Mouse (Mus musculus): ENCODE measurements around the gene Itpkb. TPM values are rescaled to one million over a fixed set of nuclear protein-coding genes. Genes with fewer than 3 reads are reported as not detected.

Itpkb gene
- polyA plus RNA-seq (2015; fragmentation: Nextera tagmentation; extraction: Ambion mirVana): 8.3 and 9.6 TPM in 2 replicates

DNA sequence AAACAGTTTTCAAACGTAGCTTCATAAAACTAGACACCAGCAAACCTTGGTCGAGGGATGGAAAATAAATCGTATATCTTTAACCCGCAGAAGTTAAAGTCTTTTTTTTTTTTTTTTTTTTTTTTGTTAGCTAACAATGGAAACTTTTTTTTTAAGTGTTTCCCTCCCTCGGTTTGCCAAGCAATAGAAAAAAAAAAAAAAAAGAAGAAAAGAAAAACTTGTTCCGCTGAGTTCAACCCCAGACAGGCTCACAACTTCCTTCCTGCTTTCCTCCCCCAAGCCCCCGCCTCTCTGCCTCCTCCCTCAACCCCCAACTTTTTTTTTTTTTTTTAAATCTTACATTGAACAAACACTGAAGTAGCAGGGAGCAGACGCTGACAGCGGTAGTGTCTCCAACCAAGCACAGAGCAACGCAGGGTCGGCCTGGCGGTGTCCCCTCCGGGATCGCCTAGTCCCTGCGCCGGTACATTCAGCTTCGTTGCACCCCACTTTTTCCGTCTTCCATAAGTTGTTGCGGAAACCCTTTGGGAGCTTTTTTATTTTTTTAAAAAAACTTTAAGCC, at the start of gene Itpkb:
TSS of gene Itpkb (plus strand) at position 341 of the 562 bp plus-strand sequence.
- Histone ChIP-seq H3K27me3 (ENCODE audit: insufficient read depth, low read length) (no peaks in the 10 kb centered on the region), H3K4me2 (replicated peaks; ENCODE audit: low read depth, low read length) (peak within 1 kb of the TSS; percentile 91), H3K9ac (replicated peaks; ENCODE audit: low read length) (peak within 1 kb of the TSS; percentile 87), H3K27ac (ENCODE audit: low read length) (peak within 1 kb of the TSS; percentile 95), H3K36me3 (ENCODE audit: insufficient read depth, low read length) (peaks cover 4% of the 10 kb centered on the region; the same call in 1 of the 2 replicates), H3K4me1 (ENCODE audit: insufficient read depth, low read length) (peaks cover 52% of the 10 kb centered on the region), H3K9me3 (ENCODE audit: low read length) (no peaks in the 10 kb centered on the region), H3K4me3 (ENCODE audit: low read length) (peak within 1 kb of the TSS; percentile 79)
- peak; percentile 58 for ATAC-seq (ENCODE audit: low FRiP score, low TSS enrichment)
- WGBS: under 1% methylated on average over 19 of the region's 19 CpGs

DNA sequence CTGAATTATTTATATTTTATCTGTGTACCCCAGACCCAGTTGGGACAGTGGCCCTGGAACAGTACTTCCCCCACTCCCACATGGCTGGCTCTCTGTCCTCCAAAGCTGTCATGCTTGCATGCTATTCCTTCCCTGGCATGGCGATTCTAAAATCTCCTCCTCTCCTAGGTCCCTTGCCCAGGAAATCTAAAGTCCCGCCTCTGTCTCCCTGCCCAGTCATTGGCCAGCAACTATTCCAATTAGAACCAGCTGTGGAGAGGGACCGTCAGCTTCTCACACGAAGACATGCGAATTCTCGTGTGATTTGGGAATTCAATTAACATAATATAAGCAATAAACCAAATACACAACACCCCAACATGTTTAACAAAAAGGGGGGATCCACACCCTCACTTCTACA, 47.7 kb upstream of the Itpkb start:
- no peak for ATAC-seq (ENCODE audit: low FRiP score, low TSS enrichment)
- Histone ChIP-seq H3K4me2 (replicated peaks; ENCODE audit: low read depth, low read length) (no peak overlapping the region), H3K27me3 (ENCODE audit: insufficient read depth, low read length) (no peaks in the 10 kb centered on the region), H3K4me3 (ENCODE audit: low read length) (no peak overlapping the region), H3K9ac (replicated peaks; ENCODE audit: low read length) (no peak overlapping the region), H3K9me3 (ENCODE audit: low read length) (no peaks in the 10 kb centered on the region; the same call in 1 of the 2 replicates), H3K4me1 (ENCODE audit: insufficient read depth, low read length) (peaks cover 31% of the 10 kb centered on the region), H3K27ac (ENCODE audit: low read length) (no peak overlapping the region), H3K36me3 (ENCODE audit: insufficient read depth, low read length) (no peaks in the 10 kb centered on the region)
- 67% methylated on average over 6 of the region's 6 CpGs for WGBS

DNA sequence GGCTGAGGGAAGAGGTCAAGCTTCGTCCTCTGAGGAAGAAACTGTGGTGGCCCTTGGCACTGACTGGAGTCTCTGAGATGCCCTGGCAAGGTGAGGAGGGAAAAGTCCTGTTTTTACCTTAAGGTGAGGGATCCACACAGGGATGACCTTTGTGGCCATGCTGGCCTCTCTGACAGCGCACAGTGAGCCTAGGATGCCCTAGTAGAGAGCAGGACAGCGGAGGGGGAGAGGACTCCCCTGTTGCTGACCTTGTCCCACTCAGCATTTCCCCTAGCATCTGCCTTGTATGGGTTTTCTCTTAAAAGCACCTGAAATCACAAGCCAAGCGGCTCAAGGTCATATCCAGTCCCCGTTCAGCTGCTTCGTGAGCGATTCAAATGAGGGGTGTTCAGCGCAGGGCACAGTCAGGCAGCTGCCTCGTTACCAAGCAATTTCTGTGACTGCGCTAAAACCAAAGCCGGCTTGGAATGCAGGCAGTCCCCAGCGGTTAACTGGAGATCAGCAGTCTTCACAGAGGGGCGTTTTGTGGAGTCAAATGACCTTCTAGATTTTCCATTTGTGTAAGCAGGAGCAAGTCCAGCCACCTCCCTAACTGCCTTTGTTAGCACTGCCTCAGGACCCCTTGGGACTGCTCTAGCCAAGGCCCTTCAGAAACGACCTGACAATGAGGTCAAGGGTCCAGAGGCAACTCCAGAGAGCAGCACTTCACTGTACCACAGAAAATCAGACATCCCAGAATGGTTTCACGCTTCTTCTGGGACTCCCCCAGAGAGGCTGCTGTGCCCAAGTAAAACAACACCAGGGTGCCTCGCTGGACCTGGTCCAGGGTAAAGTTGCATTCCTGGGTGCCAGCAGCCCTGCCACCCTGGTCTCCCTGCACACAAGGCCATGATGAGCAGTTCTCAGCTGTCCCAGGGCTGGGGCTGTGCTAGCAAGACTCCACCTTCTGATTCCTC, 46.2 kb upstream of the Itpkb start:
- Histone ChIP-seq H3K27me3 (ENCODE audit: insufficient read depth, low read length) (no peaks in the 10 kb centered on the region), H3K4me2 (replicated peaks; ENCODE audit: low read depth, low read length) (no peak overlapping the region; the same call in 1 of the 2 replicates), H3K27ac (ENCODE audit: low read length) (0 out of 2 replicates have a peak overlapping the region, but pooled peaks have one; percentile 4), H3K36me3 (ENCODE audit: insufficient read depth, low read length) (no peaks in the 10 kb centered on the region), H3K4me3 (ENCODE audit: low read length) (no peak overlapping the region), H3K4me1 (ENCODE audit: insufficient read depth, low read length) (peaks cover 32% of the 10 kb centered on the region), H3K9ac (replicated peaks; ENCODE audit: low read length) (peak overlapping the region; percentile 29; the same call in 1 of the 2 replicates), H3K9me3 (ENCODE audit: low read length) (no peaks in the 10 kb centered on the region; the same call in 1 of the 2 replicates)
- peak; percentile 52 for ATAC-seq (ENCODE audit: low FRiP score, low TSS enrichment)
- WGBS: 28% methylated on average over 16 of the region's 16 CpGs

DNA sequence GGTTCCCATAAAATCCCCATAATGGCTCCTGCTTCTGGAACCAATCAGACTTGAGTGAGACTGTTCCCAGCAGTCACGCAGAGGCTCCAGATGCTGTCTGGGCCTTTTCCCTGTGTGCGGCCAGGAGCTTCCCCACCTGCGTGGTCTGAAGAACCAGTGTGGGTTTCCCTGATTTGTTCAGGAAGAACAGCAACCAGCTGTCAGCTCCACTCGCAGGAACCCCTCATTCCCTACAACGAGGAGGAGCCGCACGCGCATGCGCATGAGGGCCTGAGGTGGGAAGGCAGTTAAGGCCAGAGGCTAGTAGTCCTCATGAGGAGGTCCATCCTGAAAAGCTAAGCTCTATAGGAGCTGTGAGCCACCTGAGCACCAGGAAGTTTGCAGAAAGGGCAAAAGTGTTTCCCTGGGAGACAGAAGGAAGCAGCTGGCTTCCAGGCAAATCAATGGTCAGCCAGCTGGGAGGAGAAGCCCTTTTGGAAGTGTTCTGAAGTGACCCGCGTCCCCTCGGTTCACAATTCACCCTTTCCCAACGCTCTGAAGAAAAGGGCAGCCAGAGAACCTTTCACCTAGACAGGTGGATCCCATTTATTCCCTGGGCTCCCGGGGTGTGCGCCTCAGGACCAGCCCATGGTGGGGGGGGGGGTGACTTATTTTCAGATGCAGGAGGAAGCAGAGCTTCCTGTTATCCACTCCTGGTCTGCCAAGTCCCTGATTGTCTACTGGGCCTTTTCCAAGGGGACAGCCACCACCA, 44.0 kb upstream of the Itpkb start:
- H3K27me3 ChIP-seq (ENCODE audit: insufficient read depth, low read length): no peaks in the 10 kb centered on the region
- no peak for ATAC-seq (ENCODE audit: low FRiP score, low TSS enrichment)
- H3K4me1 ChIP-seq (ENCODE audit: insufficient read depth, low read length): peaks cover 30% of the 10 kb centered on the region
- no peaks in the 10 kb centered on the region for H3K36me3 ChIP-seq (ENCODE audit: insufficient read depth, low read length)
- no peak overlapping the region for H3K4me3 ChIP-seq (ENCODE audit: low read length)
- H3K9me3 ChIP-seq (ENCODE audit: low read length): no peaks in the 10 kb centered on the region; the same call in 1 of the 2 replicates
- H3K9ac ChIP-seq (replicated peaks; ENCODE audit: low read length): no peak overlapping the region
- WGBS: 42% methylated on average over 15 of the region's 15 CpGs
- peak overlapping the region; percentile 74; the same call in 1 of the 2 replicates for H3K27ac ChIP-seq (ENCODE audit: low read length)
- no peak overlapping the region for H3K4me2 ChIP-seq (replicated peaks; ENCODE audit: low read depth, low read length)

DNA sequence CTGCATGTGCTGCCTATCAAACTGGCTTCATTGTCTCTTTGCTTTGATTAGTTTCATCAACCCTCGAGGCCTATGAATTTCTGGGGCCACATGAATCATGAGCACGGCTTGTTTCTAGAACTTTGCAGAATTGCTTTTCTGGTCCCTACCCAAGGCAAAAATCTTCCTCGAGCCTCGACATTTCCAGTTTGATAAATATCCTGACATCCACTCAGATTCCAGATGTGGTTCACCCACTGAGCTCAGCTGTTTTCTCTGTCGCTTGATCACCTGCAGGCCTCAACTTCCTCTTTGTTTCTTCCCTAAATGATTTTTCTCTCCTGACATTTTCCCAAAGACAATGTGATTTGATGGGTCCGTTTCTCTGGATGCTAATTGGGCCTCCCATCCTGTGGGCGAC, 42.1 kb upstream of the Itpkb start:
- H3K27ac ChIP-seq (ENCODE audit: low read length): no peak overlapping the region
- no peaks in the 10 kb centered on the region for H3K36me3 ChIP-seq (ENCODE audit: insufficient read depth, low read length)
- no peak overlapping the region for H3K4me3 ChIP-seq (ENCODE audit: low read length)
- H3K27me3 ChIP-seq (ENCODE audit: insufficient read depth, low read length): no peaks in the 10 kb centered on the region
- no peaks in the 10 kb centered on the region for H3K9me3 ChIP-seq (ENCODE audit: low read length)
- H3K4me2 ChIP-seq (replicated peaks; ENCODE audit: low read depth, low read length): no peak overlapping the region
- H3K9ac ChIP-seq (replicated peaks; ENCODE audit: low read length): no peak overlapping the region
- ATAC-seq (ENCODE audit: low FRiP score, low TSS enrichment): no peak
- 75% methylated on average over 7 of the region's 7 CpGs for WGBS
- H3K4me1 ChIP-seq (ENCODE audit: insufficient read depth, low read length): peaks cover 30% of the 10 kb centered on the region

DNA sequence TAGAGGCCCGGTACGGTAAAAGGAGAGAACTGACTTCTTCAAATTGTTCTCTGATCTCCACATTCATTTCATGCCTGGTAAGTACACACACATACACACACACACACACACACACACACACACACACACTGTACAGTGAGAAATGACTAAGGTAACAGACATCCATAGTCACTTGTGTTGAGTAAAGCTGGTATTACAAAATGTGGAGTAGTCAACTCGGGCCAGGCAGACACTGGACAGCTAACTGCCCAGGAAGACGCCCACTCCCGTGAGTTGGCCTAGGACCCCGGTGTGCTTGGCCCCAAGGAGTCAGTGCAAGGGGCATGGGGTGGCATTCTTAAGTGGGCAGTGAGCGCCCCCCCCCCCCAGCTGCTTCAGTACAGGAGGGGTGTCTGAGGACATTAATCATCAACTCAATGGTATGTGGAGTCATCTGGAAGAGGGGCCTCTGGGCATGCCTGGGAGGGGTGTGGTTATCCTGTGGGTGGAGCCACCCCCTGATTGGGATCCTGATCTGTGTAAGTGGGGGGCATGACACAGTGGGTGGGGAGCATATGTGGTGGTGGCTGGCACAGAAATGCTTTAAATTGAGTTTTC, 41.3 kb upstream of the Itpkb start:
- H3K27me3 ChIP-seq (ENCODE audit: insufficient read depth, low read length): no peaks in the 10 kb centered on the region
- 67% methylated on average over 7 of the region's 7 CpGs for WGBS
- H3K4me2 ChIP-seq (replicated peaks; ENCODE audit: low read depth, low read length): no peak overlapping the region; the same call in 1 of the 2 replicates
- no peak overlapping the region for H3K27ac ChIP-seq (ENCODE audit: low read length)
- H3K9me3 ChIP-seq (ENCODE audit: low read length): no peaks in the 10 kb centered on the region
- peaks cover 25% of the 10 kb centered on the region for H3K4me1 ChIP-seq (ENCODE audit: insufficient read depth, low read length)
- no peak overlapping the region for H3K4me3 ChIP-seq (ENCODE audit: low read length)
- peak; percentile 71 for ATAC-seq (ENCODE audit: low FRiP score, low TSS enrichment)
- no peak overlapping the region for H3K9ac ChIP-seq (replicated peaks; ENCODE audit: low read length)
- no peaks in the 10 kb centered on the region for H3K36me3 ChIP-seq (ENCODE audit: insufficient read depth, low read length)

DNA sequence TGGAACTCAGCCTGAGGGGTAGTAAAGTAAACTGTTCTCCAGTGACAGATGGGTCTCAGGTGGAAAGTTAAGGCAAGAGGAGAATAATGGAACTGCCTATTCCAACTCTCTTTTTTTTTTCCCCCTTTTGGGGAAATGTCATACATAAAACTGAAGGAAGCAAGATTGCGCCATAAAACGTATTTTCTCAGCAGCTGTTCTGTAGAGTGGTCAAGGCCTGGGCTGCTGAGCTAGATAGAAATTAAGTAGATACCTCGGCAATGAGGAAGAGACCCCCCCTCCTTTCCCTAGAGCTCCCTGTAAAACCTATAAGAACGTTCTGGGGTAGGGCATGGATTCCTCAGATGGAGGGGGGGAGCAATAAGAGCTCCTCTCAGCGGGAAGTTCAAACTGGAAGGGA, 40.5 kb upstream of the Itpkb start:
- H3K9ac ChIP-seq (replicated peaks; ENCODE audit: low read length): no peak overlapping the region
- no peak overlapping the region for H3K4me2 ChIP-seq (replicated peaks; ENCODE audit: low read depth, low read length)
- peaks cover 18% of the 10 kb centered on the region for H3K4me1 ChIP-seq (ENCODE audit: insufficient read depth, low read length)
- no peak for ATAC-seq (ENCODE audit: low FRiP score, low TSS enrichment)
- H3K27me3 ChIP-seq (ENCODE audit: insufficient read depth, low read length): no peaks in the 10 kb centered on the region
- H3K36me3 ChIP-seq (ENCODE audit: insufficient read depth, low read length): no peaks in the 10 kb centered on the region
- no peak overlapping the region for H3K4me3 ChIP-seq (ENCODE audit: low read length)
- H3K9me3 ChIP-seq (ENCODE audit: low read length): no peaks in the 10 kb centered on the region
- WGBS: 63% methylated on average over 5 of the region's 5 CpGs
- no peak overlapping the region for H3K27ac ChIP-seq (ENCODE audit: low read length)

DNA sequence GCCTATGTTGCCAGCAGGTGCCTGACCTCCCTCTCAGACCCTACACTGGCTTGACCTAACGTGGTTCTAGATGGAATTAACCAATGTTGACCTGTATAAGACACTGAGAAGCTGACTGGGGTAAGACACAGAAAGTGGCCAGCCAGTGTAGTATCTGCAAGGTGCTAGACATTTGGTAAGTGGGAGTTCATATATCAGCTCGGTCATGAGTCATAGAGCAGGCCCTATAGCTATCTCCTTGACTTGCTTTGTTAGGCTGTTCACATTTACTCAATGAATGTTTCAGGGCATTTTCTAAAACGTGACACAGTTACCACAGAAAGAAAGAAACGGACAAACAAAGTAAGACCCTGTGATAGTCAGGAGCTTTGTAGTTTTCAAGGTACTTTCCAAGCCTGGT, 39.9 kb upstream of the Itpkb start:
- Histone ChIP-seq H3K9ac (replicated peaks; ENCODE audit: low read length) (no peak overlapping the region), H3K27me3 (ENCODE audit: insufficient read depth, low read length) (no peaks in the 10 kb centered on the region), H3K4me1 (ENCODE audit: insufficient read depth, low read length) (peaks cover 18% of the 10 kb centered on the region), H3K9me3 (ENCODE audit: low read length) (no peaks in the 10 kb centered on the region), H3K4me2 (replicated peaks; ENCODE audit: low read depth, low read length) (no peak overlapping the region), H3K4me3 (ENCODE audit: low read length) (no peak overlapping the region), H3K36me3 (ENCODE audit: insufficient read depth, low read length) (no peaks in the 10 kb centered on the region), H3K27ac (ENCODE audit: low read length) (no peak overlapping the region)
- 86% methylated on average over 4 of the region's 4 CpGs for WGBS
- ATAC-seq (ENCODE audit: low FRiP score, low TSS enrichment): no peak

DNA sequence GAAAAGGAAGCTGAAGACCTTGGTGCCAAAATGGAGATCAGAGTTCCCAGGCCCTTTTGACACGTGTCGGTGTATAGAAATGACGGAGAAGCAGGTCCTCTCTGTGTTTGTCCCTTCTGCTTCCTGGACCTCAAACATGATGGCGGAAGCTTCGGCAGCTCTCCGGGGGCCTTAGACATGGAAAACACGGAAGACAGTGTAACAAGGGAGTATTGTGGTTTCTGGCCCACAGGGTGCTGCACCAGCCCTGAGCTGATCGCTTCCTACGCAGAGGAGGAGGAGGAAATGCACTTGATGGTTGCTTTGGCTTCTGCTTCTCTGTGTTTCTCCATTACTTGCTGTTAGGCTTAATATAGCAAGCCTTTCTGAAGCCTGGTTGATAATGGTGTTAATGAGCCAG, 34.2 kb upstream of the Itpkb start:
- Histone ChIP-seq H3K9me3 (ENCODE audit: low read length) (no peaks in the 10 kb centered on the region), H3K4me2 (replicated peaks; ENCODE audit: low read depth, low read length) (no peak overlapping the region), H3K36me3 (ENCODE audit: insufficient read depth, low read length) (no peaks in the 10 kb centered on the region), H3K4me3 (ENCODE audit: low read length) (no peak overlapping the region), H3K27ac (ENCODE audit: low read length) (no peak overlapping the region), H3K9ac (replicated peaks; ENCODE audit: low read length) (no peak overlapping the region), H3K4me1 (ENCODE audit: insufficient read depth, low read length) (no peaks in the 10 kb centered on the region), H3K27me3 (ENCODE audit: insufficient read depth, low read length) (no peaks in the 10 kb centered on the region)
- ATAC-seq (ENCODE audit: low FRiP score, low TSS enrichment): no peak
- 91% methylated on average over 9 of the region's 9 CpGs for WGBS
